Mouse (Mus musculus) MEL (cell line): Measurements from ENCODE around the gene Stab2. TPM values are rescaled to one million over a fixed set of nuclear protein-coding genes. Genes with fewer than 3 reads are reported as not detected.

Source experiments
- DNase-seq: peaks from one replicate; pipeline ENCODE4 v3.0.0; 2011; ENCODE audit warnings: low read depth, low spot score
- H3K27ac ChIP-seq: 2 replicates; pipeline ENCODE4 v1.5.1; 2012; ENCODE audit warnings: low read depth, mild to moderate bottlenecking, control low read depth, low read length, moderate library complexity; ENCODE audit not compliant: control insufficient read depth
- H3K27me3 ChIP-seq, 2 experiments: fragments of 150-350 bp in 1 of 2; sonication (generic) in 1 of 2; 2 replicates each; pipeline ENCODE4 v1.6.1; 2012; ENCODE audit warnings: low read length in 2 of 2, mild to moderate bottlenecking in 2 of 2, improper control_type of control experiment in 1 of 2, moderate library complexity in 1 of 2; ENCODE audit not compliant: insufficient read depth in 2 of 2, control insufficient read depth in 1 of 2
- H3K36me3 ChIP-seq, 2 experiments: 2 replicates each; pipeline ENCODE4 v1.6.1; 2012 to 2014; ENCODE audit warnings: low read length in 2 of 2, improper control_type of control experiment in 1 of 2, inconsistent platforms in 1 of 2, mild to moderate bottlenecking in 1 of 2; ENCODE audit not compliant: insufficient read depth in 2 of 2, control insufficient read depth in 1 of 2
- H3K4me1 ChIP-seq, 2 experiments: fragments of 150-350 bp in 1 of 2; sonication (generic) in 1 of 2; 2 replicates each; pipeline ENCODE4 v1.6.1; 2012; ENCODE audit warnings: low read length in 2 of 2, improper control_type of control experiment in 1 of 2, mild to moderate bottlenecking in 1 of 2; ENCODE audit not compliant: insufficient read depth in 2 of 2, control insufficient read depth in 1 of 2
- H3K4me3 ChIP-seq, 2 experiments: fragments of 150-350 bp in 1 of 2; sonication (generic) in 1 of 2; 2 replicates each; pipeline ENCODE4 v1.5.1; 2012; ENCODE audit warnings: low read depth in 2 of 2, low read length in 2 of 2, mild to moderate bottlenecking in 2 of 2, moderate library complexity in 2 of 2, control low read depth in 1 of 2, improper control_type of control experiment in 1 of 2; ENCODE audit not compliant: control insufficient read depth in 1 of 2, insufficient read depth in 1 of 2
- H3K79me2 ChIP-seq: 2 replicates; pipeline ENCODE4 v1.6.1; 2012; ENCODE audit warnings: mild to moderate bottlenecking, low read length, moderate library complexity; ENCODE audit not compliant: control insufficient read depth, poor library complexity, insufficient read depth
- H3K9ac ChIP-seq: 2 replicates; pipeline ENCODE4 v1.6.1; 2012; ENCODE audit warnings: low read depth, mild to moderate bottlenecking, control low read depth, low read length, moderate library complexity; ENCODE audit not compliant: control insufficient read depth, poor library complexity, severe bottlenecking
- H3K9me3 ChIP-seq: fragments of 150-350 bp; sonication (generic); replicated peaks from 2 replicates; pipeline ENCODE4 v1.6.1; 2012; ENCODE audit warnings: mild to moderate bottlenecking, low read length, improper control_type of control experiment, moderate library complexity; ENCODE audit not compliant: insufficient read depth
- CHD1 ChIP-seq: IDR thresholded peaks from 2 replicates; pipeline ENCODE4 v1.6.1; 2012; ENCODE audit warnings: low read depth, mild to moderate bottlenecking, inconsistent platforms, low read length, improper control_type of control experiment
- CHD2 ChIP-seq: IDR thresholded peaks from 2 replicates; pipeline ENCODE4 v1.6.1; 2011; ENCODE audit warnings: low read length, improper control_type of control experiment
- E2F4 ChIP-seq: IDR thresholded peaks from 2 replicates; pipeline ENCODE4 v1.6.1; 2011; ENCODE audit warnings: low read depth, low read length, improper control_type of control experiment, borderline replicate concordance
- ELF1 ChIP-seq: IDR thresholded peaks from 2 replicates; pipeline ENCODE4 v1.6.1; 2014; ENCODE audit warnings: low read depth, mild to moderate bottlenecking, inconsistent platforms, low read length, improper control_type of control experiment, moderate library complexity
- EP300 ChIP-seq, 2 experiments: IDR thresholded peaks; 2 replicates each; pipeline ENCODE4 v1.6.1; 2011; ENCODE audit warnings: improper control_type of control experiment in 2 of 2, low read length in 2 of 2, low read depth in 1 of 2, mild to moderate bottlenecking in 1 of 2
- ETS1 ChIP-seq: IDR thresholded peaks from 2 replicates; pipeline ENCODE4 v1.6.1; 2012; ENCODE audit warnings: low read depth, mild to moderate bottlenecking, inconsistent platforms, low read length, improper control_type of control experiment, moderate library complexity
- GABPA ChIP-seq: IDR thresholded peaks from 2 replicates; pipeline ENCODE4 v1.6.1; 2012; ENCODE audit warnings: low read depth, mild to moderate bottlenecking, inconsistent platforms, low read length, improper control_type of control experiment, moderate library complexity
- GATA1 ChIP-seq: IDR thresholded peaks from 2 replicates; pipeline ENCODE4 v1.6.1; 2011; ENCODE audit warnings: low read depth, low read length, improper control_type of control experiment
- HCFC1 ChIP-seq: IDR thresholded peaks from 2 replicates; pipeline ENCODE4 v1.6.1; 2012; ENCODE audit warnings: low read depth, mild to moderate bottlenecking, inconsistent platforms, low read length, improper control_type of control experiment, moderate library complexity
- KAT2A ChIP-seq: conservative IDR thresholded peaks from 2 replicates; pipeline ENCODE4 v1.6.1; 2012; ENCODE audit warnings: low read depth, low read length, improper control_type of control experiment, inconsistent platforms
- MAX ChIP-seq: IDR thresholded peaks from 2 replicates; pipeline ENCODE4 v1.6.1; 2011; ENCODE audit warnings: low read length, improper control_type of control experiment
- MAZ ChIP-seq: IDR thresholded peaks from 2 replicates; pipeline ENCODE4 v1.6.1; 2012; ENCODE audit warnings: low read depth, mild to moderate bottlenecking, inconsistent platforms, low read length, improper control_type of control experiment
- MEF2A ChIP-seq: IDR thresholded peaks from 2 replicates; pipeline ENCODE4 v1.6.1; 2014; ENCODE audit warnings: low read depth, mild to moderate bottlenecking, inconsistent platforms, low read length, improper control_type of control experiment; ENCODE audit not compliant: poor library complexity, insufficient replicate concordance, severe bottlenecking; ENCODE audit errors: extremely low read depth
- MYB ChIP-seq: IDR thresholded peaks from 2 replicates; pipeline ENCODE4 v1.6.1; 2011; ENCODE audit warnings: mild to moderate bottlenecking, low read depth, low read length, improper control_type of control experiment
- MYC ChIP-seq: IDR thresholded peaks from 2 replicates; pipeline ENCODE4 v1.6.1; 2011; ENCODE audit warnings: low read depth, mild to moderate bottlenecking, low read length, improper control_type of control experiment, moderate library complexity
- NRF1 ChIP-seq: IDR thresholded peaks from 2 replicates; pipeline ENCODE4 v1.6.1; 2014; ENCODE audit warnings: low read depth, mild to moderate bottlenecking, inconsistent platforms, low read length, improper control_type of control experiment, moderate library complexity; ENCODE audit not compliant: poor library complexity, insufficient read depth, severe bottlenecking
- POLR2A ChIP-seq, 2 experiments: IDR thresholded peaks; 2 replicates each; pipeline ENCODE4 v1.6.1; 2011 to 2012; ENCODE audit warnings: low read length in 2 of 2, mild to moderate bottlenecking in 2 of 2, control low read depth in 1 of 2, improper control_type of control experiment in 1 of 2, low read depth in 1 of 2, moderate library complexity in 1 of 2; ENCODE audit not compliant: control insufficient read depth in 1 of 2, insufficient read depth in 1 of 2, poor library complexity in 1 of 2
- RAD21 ChIP-seq: IDR thresholded peaks from 2 replicates; pipeline ENCODE4 v1.6.1; 2011; ENCODE audit warnings: mild to moderate bottlenecking, low read depth, low read length, improper control_type of control experiment
- RCOR1 ChIP-seq: IDR thresholded peaks from 2 replicates; pipeline ENCODE4 v1.6.1; 2012; ENCODE audit warnings: low read depth, mild to moderate bottlenecking, inconsistent platforms, low read length, improper control_type of control experiment
- SIN3A ChIP-seq: IDR thresholded peaks from 2 replicates; pipeline ENCODE4 v1.6.1; 2012; ENCODE audit warnings: low read length, improper control_type of control experiment, inconsistent platforms
- TAL1 ChIP-seq: IDR thresholded peaks from 2 replicates; pipeline ENCODE4 v1.6.1; 2012; ENCODE audit warnings: mild to moderate bottlenecking, inconsistent platforms, low read length, moderate library complexity, mixed read lengths
- TCF12 ChIP-seq: IDR thresholded peaks from 2 replicates; pipeline ENCODE4 v1.6.1; 2014; ENCODE audit warnings: low read depth, mild to moderate bottlenecking, inconsistent platforms, low read length, improper control_type of control experiment, moderate library complexity
- USF1 ChIP-seq: IDR thresholded peaks from 2 replicates; pipeline ENCODE4 v1.6.1; 2014; ENCODE audit warnings: low read depth, mild to moderate bottlenecking, inconsistent platforms, low read length, improper control_type of control experiment, moderate library complexity
- ZC3H11A ChIP-seq: IDR thresholded peaks from 2 replicates; pipeline ENCODE4 v1.6.1; 2012; ENCODE audit warnings: low read depth, mild to moderate bottlenecking, inconsistent platforms, low read length, improper control_type of control experiment
- ZMIZ1 ChIP-seq: IDR thresholded peaks from 2 replicates; pipeline ENCODE4 v1.6.1; 2012; ENCODE audit warnings: low read depth, mild to moderate bottlenecking, inconsistent platforms, low read length, improper control_type of control experiment, moderate library complexity
- polyA plus RNA-seq, 2 experiments: library from polyadenylated mRNA; stranded (reverse) in 1 of 2; unstranded in 1 of 2; fragments of >175 nt in 1 of 2; fragments of >200 nt in 1 of 2; gene quantifications; 2 replicates each; pipeline versions ENCODE4 v1.2.1 to v1.2.4; 2012; ENCODE audit warnings: low replicate concordance in 2 of 2, low read depth in 1 of 2; ENCODE audit not compliant: insufficient read length in 2 of 2, insufficient read depth in 1 of 2, missing spikeins in 1 of 2
- total RNA-seq: library from RNA; depleted of rRNA; stranded (reverse); fragments of 300-350 nt; gene quantifications from 2 replicates; pipeline ENCODE4 v1.2.3, GENCODE M21; 2012

Gene Stab2
- total and polyA plus RNA-seq, 3 experiments: 0.73 to 5.1 TPM; not detected in 1

DNA sequence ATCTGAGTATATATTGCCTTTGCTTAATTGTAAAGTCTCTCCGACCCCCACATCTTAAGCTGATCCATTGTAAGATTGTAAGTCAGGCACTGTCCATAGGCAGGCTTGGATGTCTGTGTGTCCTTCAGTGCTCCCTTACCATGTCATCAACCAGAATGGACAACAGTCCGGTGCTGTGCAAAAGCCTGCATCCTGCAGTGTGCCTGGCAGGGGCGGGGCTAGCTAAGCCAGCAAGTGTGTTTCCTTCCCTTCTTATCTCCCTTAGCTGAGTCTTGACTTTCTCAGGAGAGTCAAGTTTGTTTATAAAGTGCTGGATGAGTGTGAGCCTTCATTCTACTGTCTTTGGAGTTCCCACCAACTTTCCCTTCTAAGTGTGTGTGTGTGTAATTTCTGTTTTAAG, 37.4 kb upstream of the Stab2 start:
- no peak overlapping the region for H3K9ac ChIP-seq
- TF ChIP-seq USF1 (no peak), EP300 (IDR thresholded peaks at IDR 0.05; ENCODE audit: low read depth in 1 of 2, low read length in 2 of 2) (no peak), MYB (no peak), POLR2A (IDR thresholded peaks at IDR 0.05; ENCODE audit: control insufficient read depth in 1 of 2, insufficient read depth in 1 of 2, low read depth in 1 of 2, low read length in 2 of 2, poor library complexity in 1 of 2) (no peak), RAD21 (no peak), MAX (no peak), ZMIZ1 (no peak), E2F4 (no peak), CHD1 (no peak), MEF2A (no peak), MAZ (no peak), GABPA (no peak), KAT2A (no peak), ETS1 (no peak), ZC3H11A (no peak), CHD2 (no peak), RCOR1 (no peak), NRF1 (no peak)
- no peaks in the 10 kb centered on the region for H3K9me3 ChIP-seq
- no peak overlapping the region for H3K27ac ChIP-seq
- H3K27me3 ChIP-seq: no peaks in the 10 kb centered on the region; a peak in 1 of 4 replicates
- no peak overlapping the region for H3K4me3 ChIP-seq
- no peak for DNase-seq
- no peaks in the 10 kb centered on the region for H3K79me2 ChIP-seq
- no peaks in the 10 kb centered on the region for H3K4me1 ChIP-seq
- no peaks in the 10 kb centered on the region for H3K36me3 ChIP-seq

DNA sequence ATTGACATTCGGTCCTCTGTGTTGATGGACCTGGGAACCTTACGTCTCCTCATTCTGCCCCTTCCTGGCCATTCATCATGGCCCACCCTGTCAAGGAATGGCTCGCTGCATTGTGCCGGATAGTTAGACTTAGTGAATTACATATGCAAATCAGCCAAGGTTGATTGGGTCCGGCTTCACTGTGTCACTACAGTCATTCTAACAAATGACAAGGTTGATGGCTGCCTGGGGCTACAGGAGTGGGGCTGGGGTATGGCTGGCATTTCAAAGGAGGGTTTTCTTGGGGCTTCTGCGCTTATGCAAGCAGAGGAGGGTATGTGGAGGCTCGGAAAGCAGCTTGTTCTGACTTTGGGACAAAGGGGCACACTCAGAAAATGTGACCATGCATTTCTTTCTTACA, 33.4 kb upstream of the Stab2 start:
- Histone ChIP-seq H3K4me1 (no peaks in the 10 kb centered on the region), H3K36me3 (no peaks in the 10 kb centered on the region)
- no peak for DNase-seq

More for the DNA sequence above, 33.4 kb upstream of the Stab2 start:
- no peak overlapping the region for H3K27ac ChIP-seq
- H3K27me3 ChIP-seq: no peaks in the 10 kb centered on the region; a peak in 2 of 4 replicates
- no peak overlapping the region for H3K4me3 ChIP-seq
- H3K9ac ChIP-seq: no peak overlapping the region
- H3K79me2 ChIP-seq: no peaks in the 10 kb centered on the region
- no peaks in the 10 kb centered on the region for H3K9me3 ChIP-seq
- TF ChIP-seq CHD2: no peak
- TF ChIP-seq ZMIZ1: no peak
- TF ChIP-seq ELF1: no peak
- TF ChIP-seq TCF12: no peak
- TF ChIP-seq HCFC1: no peak
- no peak for TF ChIP-seq TAL1
- TF ChIP-seq MEF2A: no peak
- no peak for TF ChIP-seq SIN3A
- no peak for TF ChIP-seq GATA1
- no peak for TF ChIP-seq ETS1
- TF ChIP-seq MYC: no peak
